Mouse (Mus musculus) midbrain, embryonic 12.5 days (tissue): ENCODE data around the gene Chrna1. TPM values are rescaled to one million over a fixed set of nuclear protein-coding genes. Genes with fewer than 3 reads are reported as not detected.
A peak's percentile ranks its signal among the peaks of the same experiment; 100 is the strongest.

ENCODE experiments used
- ATAC-seq: fragments of 200-750 bp; cut with Nextera tagmentation; 2 replicates; pipeline ENCODE4 v1.8.0; 2017; ENCODE audit warnings: low read depth, moderate TSS enrichment, moderate library complexity; ENCODE audit not compliant: low FRiP score
- H3K27ac ChIP-seq: fragments of 300-500 bp; sonication (generic); replicated peaks from 2 replicates; pipeline ENCODE4 v1.5.1; 2016; ENCODE audit warnings: mild to moderate bottlenecking
- H3K27me3 ChIP-seq: fragments of 300-500 bp; sonication (generic); 2 replicates; pipeline ENCODE4 v1.6.1; 2016; ENCODE audit warnings: mild to moderate bottlenecking
- H3K36me3 ChIP-seq: fragments of 300-500 bp; sonication (generic); 2 replicates; pipeline ENCODE4 v1.6.1; 2016
- H3K4me1 ChIP-seq: fragments of 300-500 bp; sonication (generic); 2 replicates; pipeline ENCODE4 v1.6.1; 2016
- H3K4me2 ChIP-seq: fragments of 300-500 bp; sonication (generic); replicated peaks from 2 replicates; pipeline ENCODE4 v1.6.1; 2016; ENCODE audit warnings: mild to moderate bottlenecking, moderate library complexity
- H3K4me3 ChIP-seq: fragments of 300-500 bp; sonication (generic); 2 replicates; pipeline ENCODE4 v1.5.1; 2016; ENCODE audit warnings: mild to moderate bottlenecking
- H3K9ac ChIP-seq: fragments of 300-500 bp; sonication (generic); replicated peaks from 2 replicates; pipeline ENCODE4 v1.6.1; 2016; ENCODE audit warnings: mild to moderate bottlenecking, moderate library complexity
- H3K9me3 ChIP-seq: fragments of 300-500 bp; sonication (generic); 2 replicates; pipeline ENCODE4 v1.6.1; 2016; ENCODE audit warnings: mild to moderate bottlenecking
- WGBS: fragments of 180-500 bp; shearing (Covaris S2); methylation state at CpG from one replicate; pipeline ENCODE4 v1.1.7; 2016; 5-methylcytosine and 5-hydroxymethylcytosine counted together
- polyA plus RNA-seq: library from polyadenylated mRNA; unstranded; fragments of >200 nt; fragmentation: Nextera tagmentation; extraction: Ambion mirVana; gene quantifications from 2 replicates; pipeline ENCODE4 v1.2.1, GENCODE M21; 2016

Chrna1 gene
- polyA plus RNA-seq, 1 experiment from 2014 or later: 0.18 TPM

- H3K9ac ChIP-seq: no peak overlapping the region
- H3K9me3 ChIP-seq: no peaks in the 10 kb centered on the region
- no peaks in the 10 kb centered on the region for H3K4me1 ChIP-seq
- H3K36me3 ChIP-seq: no peaks in the 10 kb centered on the region
- H3K4me3 ChIP-seq: no peak overlapping the region
- H3K27me3 ChIP-seq: no peaks in the 10 kb centered on the region; the same call in none of the 2 replicates
- no peak overlapping the region for H3K27ac ChIP-seq
- no peak overlapping the region for H3K4me2 ChIP-seq
- WGBS: 24% methylated on average over 6 of the region's 6 CpGs
- no peak for ATAC-seq
These were observed 29.4 kb downstream of the Chrna1 start for GRCm38 (mm10) chr2:73550725-73551124.

GRCm38 (mm10) chr2:73548542-73548941 lies 31.6 kb downstream of the Chrna1 start:
- no peak for ATAC-seq
- Histone ChIP-seq H3K36me3 (no peaks in the 10 kb centered on the region), H3K27ac (no peak overlapping the region), H3K4me1 (no peaks in the 10 kb centered on the region), H3K4me3 (no peak overlapping the region), H3K9ac (no peak overlapping the region), H3K4me2 (no peak overlapping the region), H3K27me3 (no peaks in the 10 kb centered on the region; the same call in 1 of the 2 replicates), H3K9me3 (no peaks in the 10 kb centered on the region)
- WGBS: 74% methylated on average over 2 of the region's 2 CpGs

DNA sequence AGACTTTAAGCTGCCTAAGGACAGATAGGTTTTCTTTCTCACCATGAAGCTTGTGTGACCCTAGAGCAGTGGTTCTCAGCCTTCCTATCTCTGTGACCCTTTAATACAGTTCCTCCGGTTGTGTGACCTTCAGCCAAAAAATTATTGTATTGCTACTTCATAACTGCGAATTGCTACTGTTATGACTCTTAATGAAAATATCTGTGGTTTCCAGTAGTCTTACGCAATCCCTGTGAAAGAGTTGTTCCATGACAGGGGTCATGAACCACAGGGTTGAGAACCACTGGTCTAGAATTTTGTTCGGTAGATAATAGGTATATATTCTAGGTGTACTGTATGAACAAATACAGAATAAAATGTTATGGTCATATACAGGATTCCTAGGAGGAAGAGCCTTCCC lies 32.9 kb downstream of the Chrna1 start:
- no peak overlapping the region for H3K9ac ChIP-seq
- H3K4me2 ChIP-seq: no peak overlapping the region
- H3K4me1 ChIP-seq: no peaks in the 10 kb centered on the region
- H3K27ac ChIP-seq: no peak overlapping the region
- WGBS: 89% methylated on average over 4 of the region's 4 CpGs
- no peaks in the 10 kb centered on the region for H3K9me3 ChIP-seq
- no peaks in the 10 kb centered on the region for H3K36me3 ChIP-seq
- ATAC-seq: no peak
- H3K27me3 ChIP-seq: no peaks in the 10 kb centered on the region; the same call in 1 of the 2 replicates
- H3K4me3 ChIP-seq: no peak overlapping the region

DNA sequence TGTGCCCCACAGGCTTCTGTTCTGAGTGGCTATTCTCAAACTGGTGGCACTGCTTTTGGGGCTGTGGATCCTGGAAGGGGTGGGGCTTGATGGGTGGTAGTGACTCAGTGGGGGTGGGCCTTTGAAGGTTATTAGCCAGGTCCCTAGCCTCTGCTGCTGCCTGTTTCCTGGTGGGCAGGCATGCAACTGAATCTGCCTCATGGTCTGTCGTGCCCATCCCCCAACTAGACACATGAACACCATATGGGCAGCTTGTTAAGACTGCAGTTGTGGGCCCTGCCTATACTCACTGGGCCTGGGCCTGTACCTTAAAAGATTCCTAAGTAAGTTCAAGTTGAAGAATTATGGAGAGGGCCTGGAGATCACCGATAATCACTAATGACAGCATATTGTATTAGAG lies 34.6 kb downstream of the Chrna1 start:
- Histone ChIP-seq H3K9ac (no peak overlapping the region), H3K27me3 (peaks cover 6% of the 10 kb centered on the region; the same call in 1 of the 2 replicates), H3K4me3 (no peak overlapping the region), H3K4me2 (no peak overlapping the region), H3K27ac (no peak overlapping the region), H3K9me3 (no peaks in the 10 kb centered on the region), H3K36me3 (no peaks in the 10 kb centered on the region), H3K4me1 (peaks cover 1% of the 10 kb centered on the region; the same call in 1 of the 2 replicates)
- ATAC-seq: no peak
- WGBS: 64% methylated on average over 2 of the region's 2 CpGs

- 42% methylated on average over 16 of the region's 16 CpGs for WGBS
- Histone ChIP-seq H3K4me2 (peak overlapping the region; percentile 15; the same call in 1 of the 2 replicates), H3K27me3 (peaks cover 6% of the 10 kb centered on the region; the same call in 1 of the 2 replicates), H3K9ac (no peak overlapping the region), H3K9me3 (no peaks in the 10 kb centered on the region), H3K4me1 (peaks cover 5% of the 10 kb centered on the region; the same call in 1 of the 2 replicates), H3K27ac (no peak overlapping the region), H3K36me3 (no peaks in the 10 kb centered on the region), H3K4me3 (no peak overlapping the region)
- no peak for ATAC-seq
These were observed 39.5 kb downstream of the Chrna1 start for GRCm38 (mm10) chr2:73540450-73541162.

DNA sequence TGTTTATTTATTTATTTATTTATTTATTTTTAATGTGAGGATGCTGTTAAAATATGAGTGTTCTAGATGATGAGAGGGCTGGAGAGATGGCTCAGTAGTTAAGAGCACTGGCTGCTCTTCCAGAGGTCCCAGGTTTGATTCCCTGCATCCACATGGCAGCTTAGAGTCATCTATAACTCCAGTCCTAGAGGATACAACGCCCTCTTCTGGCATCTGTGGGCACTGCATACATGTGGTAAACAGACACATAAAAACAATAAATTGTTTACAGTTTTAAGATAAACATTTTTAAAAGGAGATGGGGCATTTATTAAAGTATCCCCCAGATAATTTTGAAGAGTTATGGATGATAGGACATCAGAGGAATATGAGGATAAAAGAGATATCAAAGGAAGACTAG lies 40.4 kb downstream of the Chrna1 start:
- no peak overlapping the region for H3K4me2 ChIP-seq
- peaks cover 6% of the 10 kb centered on the region; the same call in 1 of the 2 replicates for H3K27me3 ChIP-seq
- H3K4me1 ChIP-seq: peaks cover 5% of the 10 kb centered on the region; the same call in 1 of the 2 replicates
- WGBS: 43% methylated on average over 1 of the region's 1 CpGs
- no peak overlapping the region for H3K27ac ChIP-seq
- no peak overlapping the region for H3K9ac ChIP-seq
- H3K9me3 ChIP-seq: no peaks in the 10 kb centered on the region
- H3K4me3 ChIP-seq: no peak overlapping the region
- no peak for ATAC-seq
- no peaks in the 10 kb centered on the region for H3K36me3 ChIP-seq

- H3K27ac ChIP-seq: no peak overlapping the region
- no peaks in the 10 kb centered on the region for H3K36me3 ChIP-seq
- H3K4me2 ChIP-seq: no peak overlapping the region
- H3K9me3 ChIP-seq: no peaks in the 10 kb centered on the region
- no peak for ATAC-seq
- H3K4me1 ChIP-seq: peaks cover 5% of the 10 kb centered on the region; the same call in 1 of the 2 replicates
- WGBS: 84% methylated on average over 3 of the region's 3 CpGs
- H3K4me3 ChIP-seq: no peak overlapping the region
- no peak overlapping the region for H3K9ac ChIP-seq
- peaks cover 6% of the 10 kb centered on the region; the same call in 1 of the 2 replicates for H3K27me3 ChIP-seq
These were observed 41.0 kb downstream of the Chrna1 start for GRCm38 (mm10) chr2:73539141-73539540.

DNA sequence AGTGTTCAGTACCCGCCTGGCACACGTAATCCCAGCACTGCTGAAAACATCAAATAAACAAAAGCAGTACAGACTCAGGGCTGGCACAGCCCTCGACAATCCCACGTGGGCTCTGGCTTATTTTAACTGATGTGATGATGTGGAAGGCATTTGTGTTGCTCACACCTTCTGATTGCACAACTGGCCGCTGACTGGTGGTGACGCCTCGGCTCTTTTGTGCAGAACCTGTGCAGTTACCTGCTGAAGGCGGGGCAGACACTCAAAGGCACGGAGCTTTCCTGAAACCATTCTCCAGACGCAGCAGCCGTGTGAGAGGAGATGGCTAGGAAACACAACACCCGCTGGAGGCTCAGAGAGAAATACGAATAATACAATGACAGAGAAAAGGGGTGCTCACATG lies 41.5 kb downstream of the Chrna1 start:
- Histone ChIP-seq H3K9ac (no peak overlapping the region), H3K4me3 (no peak overlapping the region), H3K27ac (no peak overlapping the region), H3K36me3 (no peaks in the 10 kb centered on the region), H3K27me3 (peaks cover 6% of the 10 kb centered on the region; the same call in 1 of the 2 replicates), H3K4me1 (peaks cover 5% of the 10 kb centered on the region; the same call in 1 of the 2 replicates), H3K9me3 (no peaks in the 10 kb centered on the region), H3K4me2 (no peak overlapping the region)
- WGBS: 86% methylated on average over 13 of the region's 13 CpGs
- no peak for ATAC-seq

DNA sequence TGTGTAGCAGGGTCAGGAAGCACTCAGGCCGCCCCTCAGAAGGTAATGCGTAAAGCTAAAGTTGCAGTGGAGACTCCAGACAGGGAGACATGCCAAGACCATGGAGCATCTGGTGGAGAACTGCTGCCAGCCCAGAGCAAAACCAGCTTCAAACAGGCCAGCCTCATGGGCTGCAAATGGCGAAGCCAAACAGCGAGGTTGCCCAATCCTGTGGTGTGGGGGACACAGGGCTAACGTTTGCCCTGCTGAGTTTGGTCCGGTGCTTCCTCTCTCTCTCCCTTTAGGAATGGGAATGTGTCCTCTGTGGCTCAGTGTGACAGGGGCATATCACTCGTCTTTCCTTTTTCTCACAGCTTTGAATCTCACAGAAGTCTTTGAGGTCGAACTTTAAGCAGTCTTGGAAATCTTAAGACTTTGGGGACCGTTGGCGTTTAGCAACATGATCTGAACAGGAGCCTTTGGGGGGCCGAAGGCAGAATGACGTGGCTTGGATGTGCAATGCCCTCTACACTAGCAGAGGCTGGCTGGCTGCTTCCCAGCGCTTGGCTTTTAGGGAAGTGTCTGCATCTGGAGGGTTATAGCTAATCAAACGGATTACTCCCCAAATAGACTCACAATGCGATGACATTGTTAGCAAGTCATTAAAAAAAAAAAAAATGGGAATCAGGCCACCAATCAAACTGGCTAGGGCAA lies 43.9 kb downstream of the Chrna1 start:
- Histone ChIP-seq H3K4me3 (no peak overlapping the region), H3K9me3 (no peaks in the 10 kb centered on the region), H3K4me1 (peaks cover 5% of the 10 kb centered on the region; the same call in 1 of the 2 replicates), H3K9ac (no peak overlapping the region), H3K27ac (no peak overlapping the region), H3K27me3 (peaks cover 7% of the 10 kb centered on the region; the same call in 1 of the 2 replicates), H3K36me3 (no peaks in the 10 kb centered on the region), H3K4me2 (no peak overlapping the region)
- WGBS: 82% methylated on average over 15 of the region's 15 CpGs
- no peak for ATAC-seq

DNA sequence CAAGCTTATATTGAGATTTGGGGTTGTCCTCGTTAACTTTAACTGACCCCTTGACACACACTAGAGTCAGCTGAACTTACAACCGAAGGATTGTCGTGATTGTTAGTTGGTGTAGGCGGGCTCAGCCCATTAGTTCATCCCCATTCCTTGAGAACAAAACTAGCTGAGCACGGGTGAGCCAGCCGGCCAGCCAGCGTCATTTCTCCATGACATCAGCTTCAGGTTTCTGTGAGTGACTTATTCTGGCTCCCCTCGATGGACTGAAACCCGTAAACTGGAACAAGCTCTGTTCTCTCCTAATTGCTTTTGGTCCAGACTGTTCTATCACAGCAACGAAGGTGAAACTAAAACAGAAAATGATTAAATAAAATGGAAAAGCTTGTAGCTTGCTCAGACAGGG lies 45.4 kb downstream of the Chrna1 start:
- no peak for ATAC-seq
- WGBS: 82% methylated on average over 10 of the region's 10 CpGs

DNA sequence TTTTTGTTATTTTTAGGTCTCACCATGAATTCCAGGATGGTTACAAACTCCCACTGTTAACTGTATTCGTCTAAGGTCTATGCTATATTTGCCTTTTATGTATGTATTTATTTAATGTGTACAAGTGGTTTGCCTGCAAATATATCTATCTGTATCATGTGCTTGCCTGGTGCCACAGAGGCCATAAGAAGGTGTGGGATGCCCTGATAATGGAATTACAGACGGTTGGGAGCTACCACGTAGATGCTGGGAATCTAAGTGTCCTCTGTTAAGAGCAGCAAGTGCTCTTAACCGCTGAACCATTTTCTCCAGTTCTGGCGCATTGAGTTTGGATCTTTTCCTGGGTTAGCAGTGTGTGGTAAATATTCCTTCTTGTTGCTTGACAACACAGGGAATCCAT lies 49.7 kb downstream of the Chrna1 start:
- Histone ChIP-seq H3K27me3 (peaks cover 21% of the 10 kb centered on the region; the same call in 1 of the 2 replicates), H3K4me1 (peaks cover 26% of the 10 kb centered on the region), H3K36me3 (no peaks in the 10 kb centered on the region), H3K27ac (no peak overlapping the region), H3K4me3 (no peak overlapping the region), H3K9ac (no peak overlapping the region), H3K9me3 (no peaks in the 10 kb centered on the region), H3K4me2 (no peak overlapping the region; the same call in 1 of the 2 replicates)
- 66% methylated on average over 5 of the region's 5 CpGs for WGBS
- no peak for ATAC-seq

More for the DNA sequence above, 45.4 kb downstream of the Chrna1 start:
- no peaks in the 10 kb centered on the region for H3K36me3 ChIP-seq
- no peak overlapping the region for H3K27ac ChIP-seq
- H3K4me3 ChIP-seq: no peak overlapping the region
- H3K27me3 ChIP-seq: 0 out of 2 replicates have a peak, but pooled peaks cover 10% of the 10 kb centered on the region
- H3K4me2 ChIP-seq: no peak overlapping the region
- H3K4me1 ChIP-seq: peaks cover 9% of the 10 kb centered on the region
- no peaks in the 10 kb centered on the region for H3K9me3 ChIP-seq
- no peak overlapping the region for H3K9ac ChIP-seq
